Mouse (Mus musculus) bone marrow macrophage, adult 2 months (primary cell): ENCODE results near the gene Ugt2b34.

Source experiments
- CTCF ChIP-seq: IDR thresholded peaks from 2 replicates; pipeline ENCODE4 v1.5.1; 2012; ENCODE audit warnings: low read depth, mild to moderate bottlenecking, low read length, moderate library complexity
- POLR2A ChIP-seq: IDR thresholded peaks from 2 replicates; pipeline ENCODE4 v1.6.1; 2012; ENCODE audit warnings: mild to moderate bottlenecking, low read depth, low read length, borderline replicate concordance

DNA sequence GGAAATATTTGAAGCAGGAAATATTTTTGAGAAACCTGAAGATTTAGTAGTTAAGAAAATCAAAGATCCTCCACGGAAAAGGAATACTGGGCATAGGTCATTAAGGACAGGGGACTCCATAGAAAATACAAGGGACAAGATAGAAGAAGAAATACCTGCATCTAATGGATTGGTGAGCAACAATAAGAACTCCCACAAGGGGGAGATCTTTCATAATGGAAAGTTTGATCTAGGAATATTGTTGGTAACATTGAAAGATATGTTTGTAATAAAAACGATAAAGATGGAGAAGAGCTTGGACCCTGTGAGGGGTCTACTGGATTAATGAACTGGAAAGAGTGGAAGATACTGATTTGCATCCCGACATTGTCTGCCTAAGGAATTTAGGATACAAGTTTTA is 20.1 kb downstream of the Ugt2b34 start:
- TF ChIP-seq CTCF, result no peak
- TF ChIP-seq POLR2A, result no peak
